Mouse (Mus musculus): ENCODE data around the gene Gpr132. TPM values are rescaled to one million over a fixed set of nuclear protein-coding genes. Genes with fewer than 3 reads are reported as not detected.

Gpr132 gene
- polyA plus RNA-seq, 1 experiment from 2014 or later = 0.12 TPM

DNA sequence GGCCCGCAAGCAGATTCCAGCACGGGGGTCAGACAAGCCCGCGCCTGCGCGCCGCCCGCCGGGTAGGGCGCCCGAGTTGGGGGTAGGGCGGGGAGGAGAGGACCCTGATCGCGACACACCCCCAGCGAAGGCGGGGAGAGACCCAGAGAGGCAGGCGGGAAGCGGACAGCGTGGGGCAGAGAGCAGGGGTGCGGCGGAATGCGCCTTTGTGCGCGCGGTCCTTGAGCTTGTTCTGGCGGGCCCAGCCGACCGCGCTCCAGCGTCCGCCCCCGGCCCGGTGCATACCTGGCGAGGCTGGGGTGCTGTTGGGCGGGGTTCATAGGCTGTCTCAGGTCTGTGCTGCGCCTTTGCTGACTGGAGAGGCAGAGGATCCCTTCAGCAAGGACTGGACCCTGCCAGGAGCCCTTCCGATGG, 9.6 kb upstream of the Gpr132 start:
- Histone ChIP-seq H3K36me3 (ENCODE audit: insufficient read depth) (no peaks in the 10 kb centered on the region), H3K4me2 (peak overlapping the region; percentile 70), H3K4me3 (ENCODE audit: low read depth, low read length) (peak overlapping the region; percentile 39), H3K4me1 (ENCODE audit: insufficient read depth) (peaks cover 3% of the 10 kb centered on the region; the same call in 1 of the 2 replicates), H3K27ac (ENCODE audit: low read depth) (no peak overlapping the region), H3K27me3 (ENCODE audit: insufficient read depth, low read length) (peaks cover 56% of the 10 kb centered on the region), H3K9ac (peak overlapping the region; percentile 36), H3K9me3 (ENCODE audit: low read depth, low read length) (no peaks in the 10 kb centered on the region)
- under 1% methylated on average over 35 of the region's 37 CpGs for WGBS
- ATAC-seq (ENCODE audit: insufficient read depth) (peak; percentile 47), DNase-seq (peak; percentile 71)
- TF ChIP-seq CTCF (IDR thresholded peaks at IDR 0.05; ENCODE audit: low read depth) = no peak

GRCm38 (mm10) chr12:112877073-112877576, 9.1 kb upstream of the Gpr132 start:
- H3K9ac ChIP-seq = peak overlapping the region; percentile 36
- H3K4me3 ChIP-seq (ENCODE audit: low read depth, low read length) = peak overlapping the region; percentile 39
- H3K4me1 ChIP-seq (ENCODE audit: insufficient read depth) = peaks cover 3% of the 10 kb centered on the region; the same call in 1 of the 2 replicates
- WGBS = 4% methylated on average over 17 of the region's 17 CpGs
- no peak for ATAC-seq (ENCODE audit: insufficient read depth)
- no peaks in the 10 kb centered on the region for H3K36me3 ChIP-seq (ENCODE audit: insufficient read depth)
- no peak for TF ChIP-seq CTCF (IDR thresholded peaks at IDR 0.05; ENCODE audit: low read depth)
- DNase-seq = no peak
- no peak overlapping the region for H3K27ac ChIP-seq (ENCODE audit: low read depth)
- peak overlapping the region; percentile 70 for H3K4me2 ChIP-seq
- H3K9me3 ChIP-seq (ENCODE audit: low read depth, low read length) = no peaks in the 10 kb centered on the region
- peaks cover 56% of the 10 kb centered on the region for H3K27me3 ChIP-seq (ENCODE audit: insufficient read depth, low read length)

- DNase-seq (peak; percentile 75), ATAC-seq (ENCODE audit: insufficient read depth) (peak; percentile 8)
- 8% methylated on average over 28 of the region's 28 CpGs for WGBS
- Histone ChIP-seq H3K27ac (ENCODE audit: low read depth) (no peak overlapping the region), H3K9ac (no peak overlapping the region), H3K27me3 (ENCODE audit: insufficient read depth, low read length) (peaks cover 56% of the 10 kb centered on the region), H3K4me3 (ENCODE audit: low read depth, low read length) (peak overlapping the region; percentile 39; the same call in 1 of the 2 replicates), H3K36me3 (ENCODE audit: insufficient read depth) (no peaks in the 10 kb centered on the region), H3K4me2 (peak overlapping the region; percentile 70), H3K4me1 (ENCODE audit: insufficient read depth) (peaks cover 3% of the 10 kb centered on the region; the same call in 1 of the 2 replicates), H3K9me3 (ENCODE audit: low read depth, low read length) (no peaks in the 10 kb centered on the region)
- no peak for TF ChIP-seq CTCF (IDR thresholded peaks at IDR 0.05; ENCODE audit: low read depth)
Observed at GRCm38 (mm10) chr12:112876332-112877072, 8.5 kb upstream of the Gpr132 start.

DNA sequence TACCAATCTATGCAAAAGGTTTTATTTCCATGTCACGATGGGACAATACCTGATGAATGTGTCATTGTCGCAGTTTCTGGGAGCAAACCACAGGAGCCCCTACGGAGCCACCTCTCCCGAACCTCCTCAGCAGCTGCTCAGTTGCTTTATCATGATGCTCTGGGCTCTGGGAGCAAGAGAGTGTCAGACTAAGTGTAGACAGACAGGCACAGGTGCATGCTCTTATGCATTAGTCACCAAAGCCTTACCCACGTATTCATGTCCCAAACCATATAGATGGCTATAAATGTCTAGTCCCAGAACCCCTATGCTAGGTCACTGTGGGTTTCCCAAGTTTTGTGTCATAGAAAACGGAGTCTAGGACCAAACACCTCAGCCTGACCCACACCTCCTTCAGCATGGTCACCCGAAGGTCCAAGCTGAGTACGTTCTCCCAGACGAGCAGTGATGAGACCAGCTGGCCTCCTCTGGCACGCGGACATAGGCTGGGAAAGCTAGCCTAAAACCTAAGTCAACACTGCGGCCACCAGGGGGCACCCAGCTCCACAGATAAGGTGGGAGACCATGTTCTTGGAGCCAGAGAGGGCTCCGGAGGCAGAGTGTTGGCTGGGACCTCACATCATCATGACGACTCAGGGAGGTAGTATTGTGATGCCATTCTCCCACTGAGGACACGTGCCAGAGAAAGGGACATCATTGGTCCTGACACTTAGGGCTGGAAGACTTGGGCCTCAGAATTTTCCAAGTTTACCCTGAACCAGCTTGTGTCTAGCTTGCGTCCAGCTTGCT, 7.4 kb upstream of the Gpr132 start:
- H3K4me2 ChIP-seq = no peak overlapping the region
- H3K27ac ChIP-seq (ENCODE audit: low read depth) = no peak overlapping the region
- TF ChIP-seq CTCF (IDR thresholded peaks at IDR 0.05; ENCODE audit: low read depth) = peak; percentile 95
- peaks cover 64% of the 10 kb centered on the region for H3K27me3 ChIP-seq (ENCODE audit: insufficient read depth, low read length)
- DNase-seq (peak; percentile 97), ATAC-seq (ENCODE audit: insufficient read depth) (peak; percentile 64)
- H3K36me3 ChIP-seq (ENCODE audit: insufficient read depth) = no peaks in the 10 kb centered on the region
- H3K9me3 ChIP-seq (ENCODE audit: low read depth, low read length) = no peaks in the 10 kb centered on the region
- H3K4me1 ChIP-seq (ENCODE audit: insufficient read depth) = peaks cover 3% of the 10 kb centered on the region; the same call in 1 of the 2 replicates
- no peak overlapping the region for H3K9ac ChIP-seq
- no peak overlapping the region for H3K4me3 ChIP-seq (ENCODE audit: low read depth, low read length)
- 22% methylated on average over 16 of the region's 16 CpGs for WGBS

- H3K9me3 ChIP-seq (ENCODE audit: low read depth, low read length) = no peaks in the 10 kb centered on the region
- no peaks in the 10 kb centered on the region for H3K36me3 ChIP-seq (ENCODE audit: insufficient read depth)
- peaks cover 64% of the 10 kb centered on the region for H3K27me3 ChIP-seq (ENCODE audit: insufficient read depth, low read length)
- H3K4me1 ChIP-seq (ENCODE audit: insufficient read depth) = peaks cover 3% of the 10 kb centered on the region; the same call in 1 of the 2 replicates
- H3K4me3 ChIP-seq (ENCODE audit: low read depth, low read length) = peak overlapping the region; percentile 20; the same call in 1 of the 2 replicates
- DNase-seq = peak; percentile 22
- H3K9ac ChIP-seq = no peak overlapping the region
- ATAC-seq (ENCODE audit: insufficient read depth) = no peak
- 12% methylated on average over 22 of the region's 22 CpGs for WGBS
- no peak for TF ChIP-seq CTCF (IDR thresholded peaks at IDR 0.05; ENCODE audit: low read depth)
- no peak overlapping the region for H3K27ac ChIP-seq (ENCODE audit: low read depth)
- peak overlapping the region; percentile 49 for H3K4me2 ChIP-seq
Observed at GRCm38 (mm10) chr12:112874199-112874598, 6.2 kb upstream of the Gpr132 start.

DNA sequence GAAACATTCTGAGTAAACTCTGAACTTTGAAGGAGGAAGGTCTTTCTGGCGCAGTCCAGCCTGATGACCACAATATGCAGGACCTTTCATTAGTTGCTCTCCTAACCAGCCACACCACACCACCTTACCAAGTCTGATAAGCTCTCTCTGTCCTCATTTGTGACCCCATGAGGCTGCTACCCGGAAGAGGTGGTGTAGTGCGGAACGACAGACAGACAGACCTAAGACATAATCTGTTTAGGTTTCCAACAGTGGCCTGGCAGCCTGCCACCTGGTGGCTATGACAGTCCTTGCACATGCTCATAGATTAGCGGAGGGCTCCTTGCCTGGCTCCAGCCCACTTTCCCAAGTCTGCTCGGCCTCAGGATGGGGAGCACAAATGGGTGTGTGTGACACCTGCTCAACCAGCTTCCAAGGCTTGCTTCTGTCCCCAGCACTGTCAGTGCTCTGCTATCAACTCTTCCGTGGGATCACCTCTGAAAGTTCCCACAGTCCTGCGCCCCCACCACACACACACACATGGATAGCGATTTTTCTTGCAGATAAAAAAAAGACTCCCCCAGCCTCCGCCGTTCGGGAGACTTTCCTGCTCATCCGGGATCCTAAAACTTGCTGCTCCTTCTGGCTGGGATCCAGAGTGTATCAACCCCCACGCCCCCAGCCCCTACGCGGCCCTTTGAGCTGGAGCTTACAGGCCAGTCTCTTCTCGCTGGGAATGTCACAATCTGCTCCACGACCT, 5.6 kb upstream of the Gpr132 start:
- Histone ChIP-seq H3K9me3 (ENCODE audit: low read depth, low read length) (no peaks in the 10 kb centered on the region), H3K9ac (no peak overlapping the region), H3K27me3 (ENCODE audit: insufficient read depth, low read length) (peaks cover 62% of the 10 kb centered on the region), H3K4me3 (ENCODE audit: low read depth, low read length) (peak overlapping the region; percentile 20; the same call in 1 of the 2 replicates), H3K27ac (ENCODE audit: low read depth) (no peak overlapping the region), H3K4me1 (ENCODE audit: insufficient read depth) (peaks cover 3% of the 10 kb centered on the region; the same call in 1 of the 2 replicates), H3K36me3 (ENCODE audit: insufficient read depth) (no peaks in the 10 kb centered on the region), H3K4me2 (peak overlapping the region; percentile 49)
- 14% methylated on average over 18 of the region's 18 CpGs for WGBS
- DNase-seq (peak; percentile 90), ATAC-seq (ENCODE audit: insufficient read depth) (peak; percentile 3; the same call in 1 of the 2 replicates)
- peak; percentile 88 for TF ChIP-seq CTCF (IDR thresholded peaks at IDR 0.05; ENCODE audit: low read depth)
